Mouse (Mus musculus): Measurements from ENCODE around the gene Ubxn11. TPM values are rescaled to one million over a fixed set of nuclear protein-coding genes. Genes with fewer than 3 reads are reported as not detected.

Ubxn11 gene
- polyA plus RNA-seq, 1 experiment, result 25.1 TPM

DNA sequence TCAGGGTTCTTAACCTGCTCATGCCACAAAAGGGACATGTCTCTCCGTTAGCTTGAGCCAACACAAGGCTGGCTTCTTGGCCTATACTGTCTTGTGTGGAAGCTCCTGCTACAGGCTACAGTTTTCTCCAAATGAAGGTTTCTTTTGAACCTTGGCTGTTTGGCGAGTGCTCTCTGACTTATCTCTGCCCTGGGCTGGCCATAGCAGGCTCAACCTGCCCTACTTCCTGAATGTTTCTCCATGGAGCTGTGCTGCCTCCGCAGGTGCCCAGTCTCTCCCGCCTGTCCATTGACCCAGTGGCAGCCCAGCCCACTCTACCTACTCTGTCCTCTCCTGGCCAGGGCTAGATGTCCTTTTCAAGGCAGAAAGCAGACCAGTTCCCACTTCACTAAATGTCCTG, 18.5 kb downstream of the Ubxn11 start:
- DNase-seq (ENCODE audit: low read depth), result no peak
- no peak for TF ChIP-seq CTCF (IDR thresholded peaks at IDR 0.05; ENCODE audit: borderline replicate concordance, extremely low read depth, insufficient read depth, insufficient read length)
- TF ChIP-seq POLR2A (IDR thresholded peaks at IDR 0.05; ENCODE audit: borderline replicate concordance, extremely low read depth, insufficient read depth, insufficient read length, poor library complexity, severe bottlenecking), result no peak

DNA sequence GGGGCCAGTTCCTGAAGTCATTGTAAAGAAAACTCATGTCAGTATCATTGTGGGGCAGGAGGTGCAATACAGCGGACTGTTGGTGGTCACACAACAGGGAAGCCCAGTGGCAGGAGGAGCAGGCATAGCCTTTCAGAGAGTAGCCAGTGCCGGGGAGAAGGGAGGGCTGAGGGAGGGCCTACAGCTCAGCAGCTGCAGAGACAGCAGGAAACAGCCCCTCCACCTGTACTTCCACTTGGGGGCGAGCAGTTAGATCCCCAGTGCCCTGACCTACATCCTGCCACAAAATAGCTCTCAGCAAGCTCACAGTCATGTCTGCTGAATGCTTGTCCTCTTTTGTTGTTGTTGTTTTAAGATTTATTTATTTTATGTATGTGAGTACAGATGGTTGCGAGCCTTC, 19.2 kb downstream of the Ubxn11 start:
- DNase-seq (ENCODE audit: low read depth), result no peak
- TF ChIP-seq CTCF (IDR thresholded peaks at IDR 0.05; ENCODE audit: borderline replicate concordance, extremely low read depth, insufficient read depth, insufficient read length) (no peak), POLR2A (IDR thresholded peaks at IDR 0.05; ENCODE audit: borderline replicate concordance, extremely low read depth, insufficient read depth, insufficient read length, poor library complexity, severe bottlenecking) (no peak)

DNA sequence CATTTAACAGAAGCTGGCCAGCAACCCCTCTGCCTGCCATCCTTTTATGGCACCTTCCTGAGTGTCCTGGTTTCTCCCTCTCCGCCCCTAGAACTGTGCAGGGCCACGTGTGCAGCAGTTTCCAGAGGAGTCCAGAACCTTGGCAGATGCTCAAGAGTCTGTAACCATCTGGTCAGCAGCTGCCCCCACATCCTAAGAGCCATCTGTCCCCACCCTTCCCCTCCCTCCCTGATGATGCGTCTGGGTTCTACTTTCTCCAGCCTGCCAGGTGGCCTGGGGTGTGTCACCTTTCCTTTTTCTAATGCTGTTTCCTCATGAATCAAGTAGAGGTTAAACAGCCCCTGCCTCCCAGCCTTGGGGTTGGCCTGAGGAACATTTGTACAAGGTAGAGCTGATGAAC, 19.9 kb downstream of the Ubxn11 start:
- no peak for TF ChIP-seq CTCF (IDR thresholded peaks at IDR 0.05; ENCODE audit: borderline replicate concordance, extremely low read depth, insufficient read depth, insufficient read length)
- no peak for TF ChIP-seq POLR2A (IDR thresholded peaks at IDR 0.05; ENCODE audit: borderline replicate concordance, extremely low read depth, insufficient read depth, insufficient read length, poor library complexity, severe bottlenecking)
- peak; percentile 12 for DNase-seq (ENCODE audit: low read depth)

DNA sequence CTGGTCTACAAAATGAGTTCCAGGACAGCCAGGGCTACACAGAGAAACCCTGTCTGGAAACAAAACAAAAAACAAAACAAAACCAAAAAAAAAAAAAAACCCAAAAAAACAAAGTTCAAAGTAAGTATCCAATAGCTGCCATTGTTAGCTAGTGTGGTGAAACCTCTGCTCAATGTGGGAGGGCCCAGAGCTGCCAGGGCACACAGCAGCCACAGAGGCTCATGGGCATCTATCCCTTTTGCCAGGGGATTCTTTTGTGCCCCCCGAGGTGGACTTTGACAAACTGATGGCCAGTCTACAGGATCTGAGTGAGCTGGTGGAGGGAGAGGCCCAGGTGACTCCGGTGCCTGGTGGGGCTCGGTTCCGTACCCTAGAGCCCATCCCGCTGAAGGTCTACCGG, 20.8 kb downstream of the Ubxn11 start:
- no peak for DNase-seq (ENCODE audit: low read depth)
- no peak for TF ChIP-seq CTCF (IDR thresholded peaks at IDR 0.05; ENCODE audit: borderline replicate concordance, extremely low read depth, insufficient read depth, insufficient read length)
- TF ChIP-seq POLR2A (IDR thresholded peaks at IDR 0.05; ENCODE audit: borderline replicate concordance, extremely low read depth, insufficient read depth, insufficient read length, poor library complexity, severe bottlenecking), result no peak

DNA sequence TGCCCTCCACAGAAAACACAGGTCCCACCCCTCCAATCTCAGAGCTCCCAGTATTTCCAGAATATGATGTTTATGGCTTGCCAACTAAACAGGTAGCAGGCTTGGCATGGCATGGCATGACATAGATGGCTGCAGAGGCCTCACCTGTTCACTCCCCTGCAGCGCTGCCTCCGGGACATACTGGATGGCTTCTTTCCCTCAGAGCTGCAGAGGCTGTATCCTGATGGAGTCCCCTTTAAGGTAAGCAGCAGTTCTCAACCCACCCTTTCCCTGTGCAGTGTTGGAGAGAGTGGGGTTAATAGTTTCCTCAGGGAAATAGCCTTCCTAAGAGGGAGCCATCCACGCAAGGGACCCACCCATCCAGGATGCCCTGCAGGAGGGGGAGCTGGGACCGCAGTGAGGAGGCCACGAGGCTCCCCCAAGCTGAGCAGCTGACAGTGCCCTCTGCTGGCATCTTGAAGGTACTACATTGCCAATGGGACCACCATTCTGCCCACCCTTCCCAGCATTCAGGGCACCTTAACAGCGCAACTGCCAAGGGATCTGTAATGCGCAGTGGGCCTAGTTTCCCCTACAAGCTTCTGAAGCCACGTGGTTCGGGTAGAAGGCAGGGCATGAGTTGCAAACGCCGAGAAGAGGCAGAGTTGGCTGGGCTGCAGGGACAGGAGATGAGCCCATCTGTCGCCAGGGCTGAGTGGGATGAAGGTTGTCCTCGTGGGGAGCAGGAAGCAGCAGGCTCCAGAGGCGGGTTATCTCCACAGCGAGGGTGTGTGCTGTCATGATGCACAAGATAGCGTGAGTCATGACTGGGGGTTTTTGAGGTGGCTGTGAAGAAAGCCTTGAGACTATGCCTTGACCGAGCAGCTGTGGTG, 21.5 kb downstream of the Ubxn11 start:
- peak; percentile 63 for DNase-seq (ENCODE audit: low read depth)
- TF ChIP-seq POLR2A (IDR thresholded peaks at IDR 0.05; ENCODE audit: borderline replicate concordance, extremely low read depth, insufficient read depth, insufficient read length, poor library complexity, severe bottlenecking), result no peak
- peak; percentile 95 for TF ChIP-seq CTCF (IDR thresholded peaks at IDR 0.05; ENCODE audit: borderline replicate concordance, extremely low read depth, insufficient read depth, insufficient read length)

DNA sequence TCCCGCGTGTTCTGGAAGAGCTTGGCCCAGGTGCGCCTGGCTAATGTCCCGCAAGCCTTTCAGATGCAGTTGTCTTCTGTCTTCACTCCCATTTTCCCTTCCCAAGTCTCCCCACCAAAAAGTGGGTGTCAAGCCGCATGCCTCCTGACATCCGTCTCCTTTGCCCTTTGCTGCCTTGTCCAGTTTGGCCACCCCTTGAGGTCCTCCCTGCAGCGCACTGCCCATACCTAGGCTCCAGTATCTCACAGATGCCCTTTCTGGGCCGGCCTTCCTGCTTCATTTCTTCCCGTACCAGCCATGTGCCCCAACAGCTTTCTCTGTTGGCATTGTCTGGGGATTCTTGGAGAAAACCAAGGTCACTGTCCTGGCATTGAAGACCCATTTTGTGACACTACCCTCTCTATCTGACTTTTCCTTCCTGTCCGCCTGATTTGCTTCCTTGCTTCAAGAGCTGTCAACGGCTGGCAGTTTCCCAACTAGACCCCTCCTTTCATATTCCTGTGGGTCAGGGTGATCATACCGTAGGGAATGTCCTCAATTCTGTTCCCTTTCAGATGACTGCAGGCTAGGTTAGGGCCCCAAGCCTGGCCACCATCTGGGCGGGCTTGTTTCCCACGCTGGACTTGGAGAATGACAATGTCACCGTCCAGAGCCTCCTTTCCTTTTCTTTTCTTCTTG, 23.2 kb downstream of the Ubxn11 start:
- TF ChIP-seq CTCF (IDR thresholded peaks at IDR 0.05; ENCODE audit: borderline replicate concordance, extremely low read depth, insufficient read depth, insufficient read length), result no peak
- TF ChIP-seq POLR2A (IDR thresholded peaks at IDR 0.05; ENCODE audit: borderline replicate concordance, extremely low read depth, insufficient read depth, insufficient read length, poor library complexity, severe bottlenecking), result no peak
- no peak for DNase-seq (ENCODE audit: low read depth)

DNA sequence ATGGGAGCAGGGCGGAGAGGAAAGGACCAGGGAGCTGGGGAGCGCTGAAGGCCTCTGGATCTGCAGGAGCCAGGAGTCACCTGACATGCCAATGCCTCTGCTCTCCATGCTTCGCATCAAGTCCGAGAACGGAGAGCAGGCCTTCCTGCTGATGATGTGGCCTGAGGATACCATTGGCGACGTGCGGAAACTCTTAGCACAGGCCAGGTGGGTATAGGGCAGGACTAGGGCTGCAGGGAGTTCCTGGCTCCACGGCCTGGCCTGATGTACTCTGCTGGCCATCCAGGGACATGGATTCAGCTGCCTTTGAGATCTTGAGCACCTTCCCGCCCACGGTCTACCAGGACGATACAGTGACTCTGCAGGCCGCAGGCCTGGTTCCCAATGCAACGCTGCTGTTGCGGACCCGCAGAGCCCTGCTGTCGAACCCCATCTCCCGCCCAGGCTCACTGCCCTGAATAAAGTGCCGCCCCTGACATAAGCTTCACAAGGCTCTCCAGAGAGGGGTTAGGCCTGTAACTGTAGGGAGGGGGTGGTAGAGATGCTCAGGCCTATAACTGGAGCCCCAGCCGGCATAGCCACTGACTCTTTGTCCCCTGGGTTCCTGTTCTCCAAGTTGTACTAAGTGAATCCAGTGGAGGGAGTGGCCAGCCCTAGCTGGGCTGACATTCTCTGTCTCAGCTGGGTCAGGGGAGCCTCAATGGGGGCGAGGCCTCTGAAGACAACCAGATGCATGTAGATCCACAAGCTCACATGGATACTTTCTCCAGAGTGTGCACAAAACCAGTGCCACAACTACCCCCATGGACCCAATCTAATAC, 24.1 kb downstream of the Ubxn11 start:
- no peak for DNase-seq (ENCODE audit: low read depth)
- TF ChIP-seq CTCF (IDR thresholded peaks at IDR 0.05; ENCODE audit: borderline replicate concordance, extremely low read depth, insufficient read depth, insufficient read length), result no peak
- no peak for TF ChIP-seq POLR2A (IDR thresholded peaks at IDR 0.05; ENCODE audit: borderline replicate concordance, extremely low read depth, insufficient read depth, insufficient read length, poor library complexity, severe bottlenecking)

DNA sequence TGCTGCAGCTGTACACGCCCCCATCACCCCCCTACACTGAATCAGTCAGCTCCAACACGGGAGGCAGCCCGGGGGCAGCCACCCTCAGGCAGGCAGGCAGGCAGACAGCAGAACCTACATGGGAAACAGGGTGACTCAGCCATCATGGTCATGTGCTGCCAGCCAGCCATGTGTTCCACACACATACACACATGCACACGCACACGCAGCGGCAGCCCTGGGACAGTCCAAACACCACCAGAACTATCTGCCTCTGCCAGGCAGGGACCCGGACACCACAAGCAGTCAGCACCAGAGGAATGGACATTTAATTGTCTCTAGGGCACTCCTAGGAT, 24.7 kb downstream of the Ubxn11 start:
- DNase-seq (ENCODE audit: low read depth), result no peak
- TF ChIP-seq CTCF (IDR thresholded peaks at IDR 0.05; ENCODE audit: borderline replicate concordance, extremely low read depth, insufficient read depth, insufficient read length), result no peak
- TF ChIP-seq POLR2A (IDR thresholded peaks at IDR 0.05; ENCODE audit: borderline replicate concordance, extremely low read depth, insufficient read depth, insufficient read length, poor library complexity, severe bottlenecking), result no peak

DNA sequence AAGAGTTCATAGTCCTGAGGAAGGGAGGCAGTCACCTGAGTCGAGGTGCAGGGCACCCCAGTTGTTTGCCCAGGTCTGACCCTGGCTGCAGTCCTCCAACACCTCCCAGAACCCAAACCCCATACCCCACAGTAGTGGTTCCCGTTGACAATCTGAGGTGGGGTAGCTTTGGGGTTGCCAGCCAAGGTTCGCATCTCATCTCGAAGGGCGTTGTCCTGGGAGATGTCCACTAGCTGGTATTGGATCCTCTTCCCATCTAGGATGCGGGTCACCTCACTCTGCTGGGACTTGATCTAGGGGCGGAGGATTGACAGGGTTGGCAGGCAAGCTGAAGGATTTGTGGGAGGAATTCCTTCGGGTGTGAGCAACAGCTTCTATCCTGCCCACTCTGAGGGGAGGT, 25.4 kb downstream of the Ubxn11 start:
- no peak for TF ChIP-seq POLR2A (IDR thresholded peaks at IDR 0.05; ENCODE audit: borderline replicate concordance, extremely low read depth, insufficient read depth, insufficient read length, poor library complexity, severe bottlenecking)
- no peak for TF ChIP-seq CTCF (IDR thresholded peaks at IDR 0.05; ENCODE audit: borderline replicate concordance, extremely low read depth, insufficient read depth, insufficient read length)
- DNase-seq (ENCODE audit: low read depth), result no peak

DNA sequence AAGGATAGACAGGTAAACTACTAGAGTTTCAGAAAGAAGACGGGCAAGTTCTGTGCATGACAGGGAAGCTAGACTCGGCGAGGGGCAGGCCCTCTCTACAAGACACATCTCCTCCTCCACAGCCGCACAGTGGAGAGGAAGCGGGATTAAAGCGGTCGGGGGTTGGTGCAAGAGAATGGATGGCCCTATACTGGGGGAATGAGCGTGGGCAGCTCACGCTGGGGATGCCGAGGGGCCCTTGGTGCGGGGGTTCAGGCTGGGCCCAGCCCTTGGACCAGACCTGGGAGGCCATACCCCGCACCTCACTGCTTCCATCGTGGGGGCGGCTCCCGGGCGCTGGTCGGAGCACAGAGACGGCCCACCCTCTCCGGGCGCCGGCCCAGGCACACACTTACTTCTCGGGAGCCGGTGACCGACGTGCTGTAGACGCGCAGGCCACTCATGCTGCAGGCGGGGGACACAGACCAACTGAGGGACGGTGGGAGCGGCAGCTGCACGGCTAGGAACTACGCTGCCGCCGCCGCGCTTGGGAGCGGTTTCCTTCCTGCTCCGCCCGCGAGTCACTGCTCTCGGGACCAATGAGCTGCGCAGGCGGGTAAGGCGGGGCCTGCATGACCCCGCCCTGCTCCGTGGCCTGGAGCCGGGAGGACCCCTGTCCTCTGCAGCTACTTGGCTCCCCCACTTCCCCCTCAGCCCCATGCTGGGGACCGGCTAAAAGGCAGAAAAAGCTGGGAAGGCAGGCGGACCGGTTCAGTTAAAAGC, 26.0 kb downstream of the Ubxn11 start, which contains the start of gene Sh3bgrl3:
Gene Sh3bgrl3, minus strand, starts transcription at position 569 of the 762 bp plus-strand sequence.
- TF ChIP-seq POLR2A (IDR thresholded peaks at IDR 0.05; ENCODE audit: borderline replicate concordance, extremely low read depth, insufficient read depth, insufficient read length, poor library complexity, severe bottlenecking) (peak; percentile 39; the same call in 1 of the 2 replicates), CTCF (IDR thresholded peaks at IDR 0.05; ENCODE audit: borderline replicate concordance, extremely low read depth, insufficient read depth, insufficient read length) (no peak)
- peak; percentile 95 for DNase-seq (ENCODE audit: low read depth)
